Mouse (Mus musculus): Measurements from ENCODE around the gene Gm43951. TPM values are rescaled to one million over a fixed set of nuclear protein-coding genes. Genes with fewer than 3 reads are reported as not detected.

Gene Gm43951
- polyA plus RNA-seq, 1 experiment = 0.10 TPM

- H3K4me2 ChIP-seq (ENCODE audit: low read depth) = no peak overlapping the region
- peaks cover 12% of the 10 kb centered on the region for H3K36me3 ChIP-seq (ENCODE audit: control insufficient read depth, insufficient read depth)
- no peak overlapping the region for H3K4me3 ChIP-seq
- H3K27me3 ChIP-seq (ENCODE audit: control insufficient read depth, insufficient read depth, insufficient read length) = no peaks in the 10 kb centered on the region
- TF ChIP-seq CEBPB (IDR thresholded peaks at IDR 0.05; ENCODE audit: insufficient read depth, poor library complexity, severe bottlenecking) = no peak
- TF ChIP-seq MYOG (IDR thresholded peaks at IDR 0.05; ENCODE audit: control insufficient read depth in 1 of 3, insufficient read depth in 1 of 3, insufficient read length in 2 of 3, low read depth in 2 of 3) = no peak
- TF ChIP-seq TCF12 (IDR thresholded peaks at IDR 0.05; ENCODE audit: insufficient read depth, poor library complexity, severe bottlenecking) = no peak
- TF ChIP-seq TCF3 (IDR thresholded peaks at IDR 0.05; ENCODE audit: insufficient read length, low read depth) = no peak
- no peak for TF ChIP-seq MYOD1 (IDR thresholded peaks at IDR 0.05; ENCODE audit: control insufficient read depth in 1 of 3, insufficient read length in 2 of 3, low read depth in 2 of 3)
- TF ChIP-seq POLR2A (IDR thresholded peaks at IDR 0.05; ENCODE audit: insufficient read length, low read depth) = no peak
- TF ChIP-seq POLR2AphosphoS2 (IDR thresholded peaks at IDR 0.05; ENCODE audit: insufficient read length, low read depth) = no peak
- no peak for TF ChIP-seq SRF (IDR thresholded peaks at IDR 0.05; ENCODE audit: control insufficient read depth, insufficient read length, low read depth)
- TF ChIP-seq MAX (IDR thresholded peaks at IDR 0.05; ENCODE audit: low read depth) = no peak
- no peak for TF ChIP-seq USF1 (IDR thresholded peaks at IDR 0.05; ENCODE audit: low read depth)
- TF ChIP-seq REST (IDR thresholded peaks at IDR 0.05; ENCODE audit: insufficient read depth, insufficient read length) = no peak
- TF ChIP-seq E2F4 (IDR thresholded peaks at IDR 0.05; ENCODE audit: insufficient read depth) = no peak
- no peak overlapping the region for H3ac ChIP-seq (ENCODE audit: control insufficient read depth, insufficient read length)
- peaks cover 36% of the 10 kb centered on the region for H3K79me2 ChIP-seq (ENCODE audit: control insufficient read depth, insufficient read depth)
Observed at GRCm38 (mm10) chr11:72203440-72203839, 3.2 kb downstream of the Gm43951 start.

GRCm38 (mm10) chr11:72196506-72196905 lies 10.1 kb downstream of the Gm43951 start:
- TF ChIP-seq E2F4 (IDR thresholded peaks at IDR 0.05; ENCODE audit: insufficient read depth) (no peak), REST (IDR thresholded peaks at IDR 0.05; ENCODE audit: insufficient read depth, insufficient read length) (no peak), CEBPB (IDR thresholded peaks at IDR 0.05; ENCODE audit: insufficient read depth, poor library complexity, severe bottlenecking) (no peak), MYOD1 (IDR thresholded peaks at IDR 0.05; ENCODE audit: control insufficient read depth in 1 of 3, insufficient read length in 2 of 3, low read depth in 2 of 3) (no peak), USF1 (IDR thresholded peaks at IDR 0.05; ENCODE audit: low read depth) (no peak), POLR2A (IDR thresholded peaks at IDR 0.05; ENCODE audit: insufficient read length, low read depth) (no peak), POLR2AphosphoS2 (IDR thresholded peaks at IDR 0.05; ENCODE audit: insufficient read length, low read depth) (no peak), SRF (IDR thresholded peaks at IDR 0.05; ENCODE audit: control insufficient read depth, insufficient read length, low read depth) (no peak), TCF12 (IDR thresholded peaks at IDR 0.05; ENCODE audit: insufficient read depth, poor library complexity, severe bottlenecking) (no peak), MYOG (IDR thresholded peaks at IDR 0.05; ENCODE audit: control insufficient read depth in 1 of 3, insufficient read depth in 1 of 3, insufficient read length in 2 of 3, low read depth in 2 of 3) (no peak), TCF3 (IDR thresholded peaks at IDR 0.05; ENCODE audit: insufficient read length, low read depth) (no peak), MAX (IDR thresholded peaks at IDR 0.05; ENCODE audit: low read depth) (no peak)
- Histone ChIP-seq H3K36me3 (ENCODE audit: control insufficient read depth, insufficient read depth) (peaks cover 30% of the 10 kb centered on the region), H3K79me2 (ENCODE audit: control insufficient read depth, insufficient read depth) (no peaks in the 10 kb centered on the region), H3K4me3 (no peak overlapping the region), H3ac (ENCODE audit: control insufficient read depth, insufficient read length) (no peak overlapping the region), H3K27me3 (ENCODE audit: control insufficient read depth, insufficient read depth, insufficient read length) (no peaks in the 10 kb centered on the region), H3K4me2 (ENCODE audit: low read depth) (peak overlapping the region; percentile 14)

GRCm38 (mm10) chr11:72194259-72194658 lies 12.4 kb downstream of the Gm43951 start:
- no peak for TF ChIP-seq REST (IDR thresholded peaks at IDR 0.05; ENCODE audit: insufficient read depth, insufficient read length)
- TF ChIP-seq POLR2A (IDR thresholded peaks at IDR 0.05; ENCODE audit: insufficient read length, low read depth) = no peak
- no peak for TF ChIP-seq MYOG (IDR thresholded peaks at IDR 0.05; ENCODE audit: control insufficient read depth in 1 of 3, insufficient read depth in 1 of 3, insufficient read length in 2 of 3, low read depth in 2 of 3)
- no peak for TF ChIP-seq CEBPB (IDR thresholded peaks at IDR 0.05; ENCODE audit: insufficient read depth, poor library complexity, severe bottlenecking)
- no peak for TF ChIP-seq E2F4 (IDR thresholded peaks at IDR 0.05; ENCODE audit: insufficient read depth)
- no peak for TF ChIP-seq MAX (IDR thresholded peaks at IDR 0.05; ENCODE audit: low read depth)
- no peak for TF ChIP-seq TCF12 (IDR thresholded peaks at IDR 0.05; ENCODE audit: insufficient read depth, poor library complexity, severe bottlenecking)
- no peak for TF ChIP-seq TCF3 (IDR thresholded peaks at IDR 0.05; ENCODE audit: insufficient read length, low read depth)
- H3ac ChIP-seq (ENCODE audit: control insufficient read depth, insufficient read length) = no peak overlapping the region
- no peak overlapping the region for H3K4me3 ChIP-seq
- no peak overlapping the region for H3K4me2 ChIP-seq (ENCODE audit: low read depth)
- peaks cover 37% of the 10 kb centered on the region for H3K36me3 ChIP-seq (ENCODE audit: control insufficient read depth, insufficient read depth)
- H3K27me3 ChIP-seq (ENCODE audit: control insufficient read depth, insufficient read depth, insufficient read length) = no peaks in the 10 kb centered on the region
- no peaks in the 10 kb centered on the region for H3K79me2 ChIP-seq (ENCODE audit: control insufficient read depth, insufficient read depth)

GRCm38 (mm10) chr11:72190857-72191256 lies 15.8 kb downstream of the Gm43951 start:
- TF ChIP-seq MYOG (IDR thresholded peaks at IDR 0.05; ENCODE audit: control insufficient read depth in 1 of 3, insufficient read depth in 1 of 3, insufficient read length in 2 of 3, low read depth in 2 of 3) (no peak), SRF (IDR thresholded peaks at IDR 0.05; ENCODE audit: control insufficient read depth, insufficient read length, low read depth) (no peak), MAX (IDR thresholded peaks at IDR 0.05; ENCODE audit: low read depth) (no peak), CEBPB (IDR thresholded peaks at IDR 0.05; ENCODE audit: insufficient read depth, poor library complexity, severe bottlenecking) (no peak), USF1 (IDR thresholded peaks at IDR 0.05; ENCODE audit: low read depth) (no peak), MYOD1 (IDR thresholded peaks at IDR 0.05; ENCODE audit: control insufficient read depth in 1 of 3, insufficient read length in 2 of 3, low read depth in 2 of 3) (no peak), E2F4 (IDR thresholded peaks at IDR 0.05; ENCODE audit: insufficient read depth) (no peak), TCF12 (IDR thresholded peaks at IDR 0.05; ENCODE audit: insufficient read depth, poor library complexity, severe bottlenecking) (no peak), POLR2A (IDR thresholded peaks at IDR 0.05; ENCODE audit: insufficient read length, low read depth) (no peak), POLR2AphosphoS2 (IDR thresholded peaks at IDR 0.05; ENCODE audit: insufficient read length, low read depth) (no peak), REST (IDR thresholded peaks at IDR 0.05; ENCODE audit: insufficient read depth, insufficient read length) (no peak), TCF3 (IDR thresholded peaks at IDR 0.05; ENCODE audit: insufficient read length, low read depth) (no peak)
- no peak overlapping the region for H3K4me2 ChIP-seq (ENCODE audit: low read depth)
- H3ac ChIP-seq (ENCODE audit: control insufficient read depth, insufficient read length) = no peak overlapping the region
- H3K36me3 ChIP-seq (ENCODE audit: control insufficient read depth, insufficient read depth) = peaks cover 41% of the 10 kb centered on the region
- H3K79me2 ChIP-seq (ENCODE audit: control insufficient read depth, insufficient read depth) = no peaks in the 10 kb centered on the region
- no peaks in the 10 kb centered on the region for H3K27me3 ChIP-seq (ENCODE audit: control insufficient read depth, insufficient read depth, insufficient read length)
- no peak overlapping the region for H3K4me3 ChIP-seq
